Mouse (Mus musculus) neutrophil, adult 65 days (primary cell): ENCODE results near the gene Klhl41. TPM values are rescaled to one million over a fixed set of nuclear protein-coding genes. Genes with fewer than 3 reads are reported as not detected.

Experiments used
- total RNA-seq: library from RNA; stranded (reverse); gene quantifications from 2 replicates; pipeline ENCODE4 v1.2.4, GENCODE M21; 2023

Gene Klhl41
- 0.20 and 0.66 TPM in 2 replicates for total RNA-seq

DNA sequence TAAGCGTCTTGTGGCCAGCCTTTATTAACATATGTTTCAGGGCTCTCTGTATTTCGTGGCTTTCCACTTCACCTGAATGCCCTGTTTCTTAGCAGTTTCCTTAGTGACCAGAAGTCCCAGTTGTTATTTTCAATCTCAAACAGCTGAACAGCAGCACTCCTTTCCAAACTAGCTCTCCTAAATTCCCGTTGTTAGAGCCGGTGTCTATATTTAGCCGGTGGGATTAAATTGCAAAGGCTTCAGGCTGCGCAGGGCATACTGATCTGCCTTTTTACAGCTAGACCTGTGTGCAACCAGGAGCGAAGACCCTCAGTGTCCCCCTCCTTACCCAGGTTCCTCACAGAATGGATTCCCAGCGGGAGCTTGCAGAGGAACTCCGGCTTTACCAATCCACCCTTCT, at the start of gene Klhl41:
Gene Klhl41, plus strand, starts transcription at position 268 of the 400 bp plus-strand sequence.

GRCm38 (mm10) chr2:69646726-69647490, 23.0 kb upstream of the Klhl41 start, which contains the start of gene Bbs5:
Gene Bbs5, plus strand, starts transcription at chr2:69647171.

GRCm38 (mm10) chr2:69712981-69713625, 43.2 kb downstream of the Klhl41 start, which contains the start of gene Fastkd1:
Gene Fastkd1, minus strand, starts transcription at chr2:69713516.

DNA sequence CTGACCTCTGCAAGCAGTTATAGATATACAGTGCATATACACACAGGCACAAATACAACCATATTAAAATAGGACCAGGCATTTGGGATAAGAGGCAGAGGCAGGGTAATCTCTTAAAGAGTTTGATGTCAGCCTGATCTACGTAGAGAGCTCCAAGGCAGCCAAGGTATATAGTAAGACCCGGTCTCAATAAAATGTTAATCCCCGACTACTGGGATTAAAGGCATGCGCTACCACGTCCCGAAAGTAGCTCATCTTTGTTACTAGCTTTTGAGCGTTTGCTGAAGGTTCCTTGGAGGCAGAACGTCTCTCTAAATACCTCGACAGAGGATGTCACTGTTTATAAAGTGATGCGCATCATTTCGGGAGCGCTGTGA, 52.3 kb downstream of the Klhl41 start, which contains the start of gene Ppig:
Gene Ppig, plus strand, starts transcription at position 273 of the 377 bp plus-strand sequence.

Other genes starting within 250 kb of the Klhl41 start
- not detected in 2 replicates for gene Lrp2, start 84.1 kb upstream of the Klhl41 start, total RNA-seq
- gene Bbs5, start 22.9 kb upstream of the Klhl41 start, total RNA-seq, result 0.64 and 1.1 TPM in 2 replicates
- gene Fastkd1, start 43.4 kb downstream of the Klhl41 start, total RNA-seq, result 2.8 and 3.2 TPM in 2 replicates
- 63.0 and 90.9 TPM in 2 replicates for gene Ppig, start 52.4 kb downstream of the Klhl41 start, total RNA-seq
- 1.3 and 1.5 TPM in 2 replicates for gene Ccdc173, start 119.5 kb downstream of the Klhl41 start, total RNA-seq
- 19.4 and 19.5 TPM in 2 replicates for gene Phospho2, start 119.5 kb downstream of the Klhl41 start, total RNA-seq
- 4.1 and 4.5 TPM in 2 replicates for gene Klhl23, start 151.8 kb downstream of the Klhl41 start, total RNA-seq
- gene Ssb, start 191.4 kb downstream of the Klhl41 start, total RNA-seq, result 96.1 and 99.1 TPM in 2 replicates
- 6.2 and 6.5 TPM in 2 replicates for gene Mettl5, start 215.5 kb downstream of the Klhl41 start, total RNA-seq
- 37.4 and 60.3 TPM in 2 replicates for gene Ubr3, start 227.1 kb downstream of the Klhl41 start, total RNA-seq